Mouse (Mus musculus): ENCODE data around the gene Gm49387. TPM values are rescaled to one million over a fixed set of nuclear protein-coding genes. Genes with fewer than 3 reads are reported as not detected.

The Gm49387 gene
- 0.84 TPM in 1 of 2 replicates, not detected in the other for polyA plus RNA-seq (2014; fragmentation: Nextera tagmentation; extraction: Ambion mirVana)

- H3K9me3 ChIP-seq (replicated peaks; ENCODE audit: control insufficient read depth, low read length) = no peaks in the 10 kb centered on the region
- peak; percentile 29; the same call in 1 of the 2 replicates for ATAC-seq (replicated peaks; ENCODE audit: insufficient number of reproducible peaks, low FRiP score, low TSS enrichment)
- H3K27ac ChIP-seq (ENCODE audit: low read depth, low read length) = peak within 1 kb of the TSS; percentile 85
- H3K27me3 ChIP-seq (ENCODE audit: control insufficient read depth, insufficient read depth, low read length) = no peaks in the 10 kb centered on the region
- peak within 1 kb of the TSS; percentile 70 for H3K9ac ChIP-seq (ENCODE audit: low read depth, low read length)
- H3K4me2 ChIP-seq = peak within 1 kb of the TSS; percentile 97
- peak within 1 kb of the TSS; percentile 69 for H3K4me3 ChIP-seq (ENCODE audit: low read depth, low read length)
- WGBS (ENCODE audit: insufficient replicate concordance) = 4% methylated on average over 26 of the region's 26 CpGs
- peaks cover 4% of the 10 kb centered on the region; the same call in 1 of the 2 replicates for H3K4me1 ChIP-seq (ENCODE audit: control insufficient read depth, insufficient read depth, low read length)
- H3K36me3 ChIP-seq (ENCODE audit: control insufficient read depth, insufficient read depth, low read length) = no peaks in the 10 kb centered on the region
Observed at GRCm38 (mm10) chr14:31640346-31640889, at the start of gene Gm49387. Gene Gm49387 (minus strand): TSS chr14:31640878.

DNA sequence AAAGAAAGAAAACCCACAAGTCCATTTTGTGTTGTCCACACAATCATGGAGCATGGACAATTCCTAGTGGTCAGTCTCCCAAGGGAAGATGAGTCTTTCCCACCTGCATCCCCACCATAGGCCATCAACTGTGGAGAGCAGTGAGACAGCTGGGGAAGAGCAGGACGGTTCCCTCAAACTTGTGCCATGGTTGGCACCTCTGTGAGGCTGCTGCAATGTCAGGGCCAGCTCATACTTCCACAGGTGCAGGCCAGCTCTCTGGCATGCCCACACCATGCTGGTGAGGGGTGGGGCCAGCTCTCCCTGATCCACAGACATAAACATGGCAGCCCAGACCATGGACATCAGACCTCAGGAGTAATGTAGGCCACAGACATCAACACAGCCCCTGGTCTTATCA lies 45.6 kb upstream of the Gm49387 start:
- no peak overlapping the region for H3K9ac ChIP-seq (ENCODE audit: low read depth, low read length)
- no peaks in the 10 kb centered on the region for H3K4me1 ChIP-seq (ENCODE audit: control insufficient read depth, insufficient read depth, low read length)
- 77% methylated on average over 1 of the region's 1 CpGs for WGBS (ENCODE audit: insufficient replicate concordance)
- no peak for ATAC-seq (replicated peaks; ENCODE audit: insufficient number of reproducible peaks, low FRiP score, low TSS enrichment)
- H3K4me2 ChIP-seq = no peak overlapping the region
- H3K27me3 ChIP-seq (ENCODE audit: control insufficient read depth, insufficient read depth, low read length) = no peaks in the 10 kb centered on the region
- no peaks in the 10 kb centered on the region for H3K9me3 ChIP-seq (replicated peaks; ENCODE audit: control insufficient read depth, low read length)
- H3K4me3 ChIP-seq (ENCODE audit: low read depth, low read length) = no peak overlapping the region
- H3K36me3 ChIP-seq (ENCODE audit: control insufficient read depth, insufficient read depth, low read length) = no peaks in the 10 kb centered on the region
- H3K27ac ChIP-seq (ENCODE audit: low read depth, low read length) = no peak overlapping the region

DNA sequence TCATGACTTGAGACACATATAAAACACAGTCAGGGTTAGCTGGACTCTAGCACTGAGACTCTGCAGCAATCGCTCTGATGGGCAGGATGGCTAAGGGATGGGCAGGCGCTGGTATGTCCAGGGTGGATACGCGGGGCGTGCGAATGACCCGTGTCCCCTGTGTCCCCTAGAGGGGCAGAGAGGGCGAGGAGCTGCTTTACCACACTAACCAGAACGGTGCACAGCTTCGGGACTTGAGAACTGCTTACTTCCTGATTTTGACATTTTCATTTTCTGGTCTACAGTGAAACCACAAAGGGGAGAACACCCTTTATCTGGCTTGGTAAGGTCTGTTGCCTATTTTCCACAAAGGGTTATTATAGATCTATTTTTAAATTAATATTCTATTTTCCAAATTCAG lies 45.0 kb upstream of the Gm49387 start:
- Histone ChIP-seq H3K4me1 (ENCODE audit: control insufficient read depth, insufficient read depth, low read length) (no peaks in the 10 kb centered on the region), H3K27me3 (ENCODE audit: control insufficient read depth, insufficient read depth, low read length) (no peaks in the 10 kb centered on the region), H3K27ac (ENCODE audit: low read depth, low read length) (no peak overlapping the region), H3K36me3 (ENCODE audit: control insufficient read depth, insufficient read depth, low read length) (no peaks in the 10 kb centered on the region), H3K9me3 (replicated peaks; ENCODE audit: control insufficient read depth, low read length) (no peaks in the 10 kb centered on the region), H3K9ac (ENCODE audit: low read depth, low read length) (no peak overlapping the region), H3K4me2 (no peak overlapping the region), H3K4me3 (ENCODE audit: low read depth, low read length) (no peak overlapping the region)
- 84% methylated on average over 10 of the region's 10 CpGs for WGBS (ENCODE audit: insufficient replicate concordance)
- ATAC-seq (replicated peaks; ENCODE audit: insufficient number of reproducible peaks, low FRiP score, low TSS enrichment) = no peak

GRCm38 (mm10) chr14:31684343-31685040 lies 43.8 kb upstream of the Gm49387 start:
- no peak overlapping the region for H3K27ac ChIP-seq (ENCODE audit: low read depth, low read length)
- 67% methylated on average over 7 of the region's 7 CpGs for WGBS (ENCODE audit: insufficient replicate concordance)
- no peaks in the 10 kb centered on the region for H3K9me3 ChIP-seq (replicated peaks; ENCODE audit: control insufficient read depth, low read length)
- H3K36me3 ChIP-seq (ENCODE audit: control insufficient read depth, insufficient read depth, low read length) = no peaks in the 10 kb centered on the region
- H3K4me3 ChIP-seq (ENCODE audit: low read depth, low read length) = no peak overlapping the region
- no peak overlapping the region for H3K4me2 ChIP-seq
- H3K9ac ChIP-seq (ENCODE audit: low read depth, low read length) = no peak overlapping the region
- no peaks in the 10 kb centered on the region for H3K4me1 ChIP-seq (ENCODE audit: control insufficient read depth, insufficient read depth, low read length)
- H3K27me3 ChIP-seq (ENCODE audit: control insufficient read depth, insufficient read depth, low read length) = no peaks in the 10 kb centered on the region
- ATAC-seq (replicated peaks; ENCODE audit: insufficient number of reproducible peaks, low FRiP score, low TSS enrichment) = no peak

- no peak for ATAC-seq (replicated peaks; ENCODE audit: insufficient number of reproducible peaks, low FRiP score, low TSS enrichment)
- no peak overlapping the region for H3K9ac ChIP-seq (ENCODE audit: low read depth, low read length)
Observed at GRCm38 (mm10) chr14:31683610-31684009, 42.9 kb upstream of the Gm49387 start.

DNA sequence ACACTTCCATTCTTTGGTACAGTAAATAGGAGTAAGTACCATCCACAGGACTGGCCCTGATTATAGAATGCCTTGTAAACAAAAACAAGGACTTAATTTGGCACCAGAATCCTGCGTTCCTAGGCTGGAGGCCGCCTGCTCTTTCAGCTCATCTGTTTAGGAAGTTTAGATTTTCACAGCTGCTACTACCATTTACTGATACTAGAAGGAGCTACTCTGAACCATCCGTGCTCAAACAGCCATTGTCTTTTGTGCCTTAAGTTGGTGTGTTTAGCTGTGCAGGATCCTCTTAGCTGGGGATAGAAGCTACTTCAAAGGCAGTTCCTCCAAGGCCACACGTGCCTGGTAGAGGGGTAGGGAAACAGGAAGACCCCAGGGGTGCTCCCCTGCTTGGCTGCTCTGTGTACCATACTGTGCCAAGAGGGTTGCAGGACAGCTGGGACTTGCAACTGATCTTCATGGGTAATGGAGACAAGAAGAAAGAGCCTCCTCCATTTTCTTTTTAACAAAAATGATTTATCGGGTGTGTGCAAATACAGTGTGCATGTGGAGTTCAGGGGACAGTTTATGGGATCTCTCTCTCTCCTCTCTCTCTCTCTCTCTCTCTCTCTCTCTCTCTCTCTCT lies 41.4 kb upstream of the Gm49387 start:
- H3K36me3 ChIP-seq (ENCODE audit: control insufficient read depth, insufficient read depth, low read length) = no peaks in the 10 kb centered on the region
- H3K4me3 ChIP-seq (ENCODE audit: low read depth, low read length) = no peak overlapping the region
- ATAC-seq (replicated peaks; ENCODE audit: insufficient number of reproducible peaks, low FRiP score, low TSS enrichment) = no peak
- 47% methylated on average over 5 of the region's 5 CpGs for WGBS (ENCODE audit: insufficient replicate concordance)
- H3K9ac ChIP-seq (ENCODE audit: low read depth, low read length) = no peak overlapping the region
- H3K4me2 ChIP-seq = no peak overlapping the region
- H3K9me3 ChIP-seq (replicated peaks; ENCODE audit: control insufficient read depth, low read length) = no peaks in the 10 kb centered on the region
- no peak overlapping the region for H3K27ac ChIP-seq (ENCODE audit: low read depth, low read length)
- no peaks in the 10 kb centered on the region for H3K27me3 ChIP-seq (ENCODE audit: control insufficient read depth, insufficient read depth, low read length)
- no peaks in the 10 kb centered on the region for H3K4me1 ChIP-seq (ENCODE audit: control insufficient read depth, insufficient read depth, low read length)

More at GRCm38 (mm10) chr14:31683610-31684009, 42.9 kb upstream of the Gm49387 start:
- no peak overlapping the region for H3K27ac ChIP-seq (ENCODE audit: low read depth, low read length)
- no peaks in the 10 kb centered on the region for H3K4me1 ChIP-seq (ENCODE audit: control insufficient read depth, insufficient read depth, low read length)
- 78% methylated on average over 1 of the region's 2 CpGs for WGBS (ENCODE audit: insufficient replicate concordance)
- no peak overlapping the region for H3K4me2 ChIP-seq
- H3K9me3 ChIP-seq (replicated peaks; ENCODE audit: control insufficient read depth, low read length) = no peaks in the 10 kb centered on the region
- no peak overlapping the region for H3K4me3 ChIP-seq (ENCODE audit: low read depth, low read length)
- no peaks in the 10 kb centered on the region for H3K27me3 ChIP-seq (ENCODE audit: control insufficient read depth, insufficient read depth, low read length)
- no peaks in the 10 kb centered on the region for H3K36me3 ChIP-seq (ENCODE audit: control insufficient read depth, insufficient read depth, low read length)

DNA sequence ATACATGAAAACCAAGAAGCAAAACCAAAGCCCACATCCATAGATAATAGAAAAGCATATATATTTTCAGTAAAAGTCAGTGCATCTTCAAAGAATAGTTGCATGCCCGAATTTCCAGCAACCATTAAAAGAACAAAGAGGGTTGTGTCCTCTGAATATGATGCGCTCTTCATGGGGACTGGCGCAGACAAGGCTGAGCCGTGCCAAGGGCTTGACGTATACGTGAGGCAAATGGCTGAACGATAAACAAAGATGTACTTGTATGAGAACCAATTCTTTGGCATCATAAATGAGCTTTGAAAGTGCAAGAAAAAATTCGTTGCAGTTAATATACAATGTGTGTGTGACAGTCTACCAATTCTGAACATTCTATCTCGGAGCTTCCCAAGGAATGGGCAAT lies 40.6 kb upstream of the Gm49387 start:
- no peak for ATAC-seq (replicated peaks; ENCODE audit: insufficient number of reproducible peaks, low FRiP score, low TSS enrichment)
- Histone ChIP-seq H3K4me3 (ENCODE audit: low read depth, low read length) (no peak overlapping the region), H3K4me1 (ENCODE audit: control insufficient read depth, insufficient read depth, low read length) (no peaks in the 10 kb centered on the region), H3K27ac (ENCODE audit: low read depth, low read length) (no peak overlapping the region), H3K9me3 (replicated peaks; ENCODE audit: control insufficient read depth, low read length) (no peaks in the 10 kb centered on the region), H3K36me3 (ENCODE audit: control insufficient read depth, insufficient read depth, low read length) (no peaks in the 10 kb centered on the region), H3K9ac (ENCODE audit: low read depth, low read length) (no peak overlapping the region), H3K27me3 (ENCODE audit: control insufficient read depth, insufficient read depth, low read length) (no peaks in the 10 kb centered on the region), H3K4me2 (no peak overlapping the region)
- 86% methylated on average over 9 of the region's 9 CpGs for WGBS (ENCODE audit: insufficient replicate concordance)

DNA sequence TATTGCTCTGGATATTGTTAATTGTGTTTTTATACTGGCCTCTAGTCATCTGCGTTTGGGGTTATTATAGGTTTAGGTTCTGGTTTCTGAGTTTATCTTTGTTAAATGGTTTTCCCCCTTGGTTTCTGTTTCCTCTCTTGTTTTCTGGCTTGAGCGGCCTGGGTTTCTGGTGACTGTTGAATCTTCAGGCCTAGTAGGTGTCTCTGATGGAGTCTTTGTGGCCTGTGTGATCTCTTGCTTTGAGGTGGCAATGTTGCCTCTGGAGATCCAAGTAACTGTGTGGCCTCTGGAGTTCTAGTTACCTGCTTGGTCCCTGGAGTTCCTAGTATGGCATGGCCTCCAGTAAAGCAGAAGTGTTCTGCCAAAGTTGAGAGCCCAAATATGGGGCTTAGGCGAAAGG lies 40.0 kb upstream of the Gm49387 start:
- ATAC-seq (replicated peaks; ENCODE audit: insufficient number of reproducible peaks, low FRiP score, low TSS enrichment) = no peak
- H3K9ac ChIP-seq (ENCODE audit: low read depth, low read length) = no peak overlapping the region
- H3K27ac ChIP-seq (ENCODE audit: low read depth, low read length) = no peak overlapping the region
- H3K4me1 ChIP-seq (ENCODE audit: control insufficient read depth, insufficient read depth, low read length) = no peaks in the 10 kb centered on the region
- no peak overlapping the region for H3K4me3 ChIP-seq (ENCODE audit: low read depth, low read length)
- WGBS (ENCODE audit: insufficient replicate concordance) = 72% methylated on average over 3 of the region's 3 CpGs
- H3K9me3 ChIP-seq (replicated peaks; ENCODE audit: control insufficient read depth, low read length) = no peaks in the 10 kb centered on the region
- no peaks in the 10 kb centered on the region for H3K36me3 ChIP-seq (ENCODE audit: control insufficient read depth, insufficient read depth, low read length)
- H3K27me3 ChIP-seq (ENCODE audit: control insufficient read depth, insufficient read depth, low read length) = no peaks in the 10 kb centered on the region
- no peak overlapping the region for H3K4me2 ChIP-seq

All from heart, embryonic 11.5 days (tissue).